Mouse (Mus musculus) urinary bladder, postnatal 25 days (tissue): ENCODE measurements around the gene Hist1h1c.
"Not testable (repeated sequence)": the region's sequence is repeated elsewhere in the genome, so short reads cannot be mapped to it uniquely, and the experiment has no call there.

Experiments used
- DNase-seq: peaks from one replicate; pipeline ENCODE4 v3.0.0; 2022; ENCODE audit warnings: low spot score

The Hist1h1c gene

GRCm38 (mm10) chr13:23738677-23739068 is at the start of gene Hist1h1c:
TSS of gene Hist1h1c (plus strand) at chr13:23738808.
- peak; percentile 80 for DNase-seq

DNA sequence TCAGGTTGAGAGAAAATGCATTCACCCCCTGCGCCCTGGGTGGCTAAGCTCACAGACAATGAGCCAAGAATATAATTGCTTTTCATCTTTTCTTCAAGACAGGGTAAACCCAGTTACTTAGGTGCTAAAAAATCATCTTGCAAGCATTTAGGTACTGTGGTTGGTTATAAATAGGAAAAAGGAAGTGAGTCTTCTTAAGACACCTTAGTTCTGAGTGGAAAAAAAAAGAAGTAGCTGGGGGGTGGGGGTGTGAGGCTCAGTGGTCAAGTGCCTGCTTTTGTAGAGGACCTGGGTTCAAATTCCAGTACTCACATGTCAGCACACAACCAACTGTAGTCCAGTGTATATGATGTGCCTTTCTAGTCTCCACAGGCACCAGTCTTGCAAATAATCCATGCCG is 49.7 kb upstream of the Hist1h1c start:
- DNase-seq = no peak

DNA sequence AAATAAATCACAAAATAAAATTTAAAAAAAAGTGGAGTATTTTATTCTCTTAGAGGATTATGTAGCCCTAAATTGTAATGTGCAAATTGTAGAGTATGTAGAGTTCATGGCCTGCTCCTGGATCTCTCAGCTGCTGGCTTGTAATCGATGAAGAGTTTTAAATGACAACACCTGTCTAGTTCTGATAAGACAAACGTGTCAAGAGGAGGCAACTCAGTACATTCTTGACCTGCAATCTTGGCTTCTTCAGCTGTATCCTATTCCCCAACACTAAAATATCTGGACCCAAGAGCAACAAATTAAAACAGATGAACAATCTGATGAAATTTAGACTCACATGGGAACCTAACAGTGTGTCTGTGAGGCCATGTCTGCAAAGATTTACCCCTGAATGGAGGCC is 49.1 kb upstream of the Hist1h1c start:
- DNase-seq = no peak

- no peak for DNase-seq
Measured at GRCm38 (mm10) chr13:23693856-23694440, 44.7 kb upstream of the Hist1h1c start.

GRCm38 (mm10) chr13:23694956-23695355 is 43.7 kb upstream of the Hist1h1c start:
- no peak for DNase-seq

DNA sequence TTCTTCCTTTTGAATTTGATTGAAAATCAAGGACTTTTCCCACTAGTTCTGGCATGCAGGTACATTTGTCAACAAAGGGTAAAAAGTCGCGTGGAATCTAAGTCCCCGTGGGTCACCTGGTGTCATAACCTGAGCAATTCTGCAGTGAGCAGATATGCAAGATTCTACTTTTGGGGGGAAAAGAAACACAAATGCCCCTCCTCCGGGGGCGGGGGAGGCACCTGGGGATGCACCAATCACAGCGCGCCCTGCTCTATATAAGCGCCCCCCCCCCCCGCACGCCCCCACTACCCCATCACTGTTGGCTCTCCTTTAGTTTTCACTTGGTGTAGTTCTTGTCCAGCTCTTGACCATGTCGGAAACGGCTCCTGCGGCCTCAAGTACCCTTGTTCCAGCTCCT is 43.1 kb upstream of the Hist1h1c start, which contains the start of gene Hist1h1t:
Gene Hist1h1t (plus strand): TSS at position 301 of the 400 bp plus-strand sequence.
- DNase-seq = no peak

DNA sequence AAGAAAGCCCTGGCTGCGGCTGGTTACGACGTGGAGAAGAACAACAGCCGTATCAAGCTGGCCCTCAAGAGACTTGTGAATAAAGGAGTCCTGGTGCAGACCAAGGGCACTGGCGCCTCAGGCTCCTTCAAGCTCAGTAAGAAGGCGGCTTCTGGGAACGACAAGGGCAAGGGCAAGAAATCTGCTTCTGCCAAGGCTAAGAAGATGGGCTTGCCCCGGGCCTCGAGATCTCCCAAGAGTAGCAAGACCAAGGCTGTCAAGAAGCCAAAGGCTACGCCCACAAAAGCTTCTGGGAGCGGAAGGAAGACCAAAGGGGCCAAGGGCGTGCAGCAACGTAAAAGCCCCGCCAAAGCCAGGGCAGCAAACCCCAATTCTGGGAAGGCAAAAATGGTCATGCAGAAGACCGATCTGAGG is 42.5 kb upstream of the Hist1h1c start:
- no peak for DNase-seq

DNA sequence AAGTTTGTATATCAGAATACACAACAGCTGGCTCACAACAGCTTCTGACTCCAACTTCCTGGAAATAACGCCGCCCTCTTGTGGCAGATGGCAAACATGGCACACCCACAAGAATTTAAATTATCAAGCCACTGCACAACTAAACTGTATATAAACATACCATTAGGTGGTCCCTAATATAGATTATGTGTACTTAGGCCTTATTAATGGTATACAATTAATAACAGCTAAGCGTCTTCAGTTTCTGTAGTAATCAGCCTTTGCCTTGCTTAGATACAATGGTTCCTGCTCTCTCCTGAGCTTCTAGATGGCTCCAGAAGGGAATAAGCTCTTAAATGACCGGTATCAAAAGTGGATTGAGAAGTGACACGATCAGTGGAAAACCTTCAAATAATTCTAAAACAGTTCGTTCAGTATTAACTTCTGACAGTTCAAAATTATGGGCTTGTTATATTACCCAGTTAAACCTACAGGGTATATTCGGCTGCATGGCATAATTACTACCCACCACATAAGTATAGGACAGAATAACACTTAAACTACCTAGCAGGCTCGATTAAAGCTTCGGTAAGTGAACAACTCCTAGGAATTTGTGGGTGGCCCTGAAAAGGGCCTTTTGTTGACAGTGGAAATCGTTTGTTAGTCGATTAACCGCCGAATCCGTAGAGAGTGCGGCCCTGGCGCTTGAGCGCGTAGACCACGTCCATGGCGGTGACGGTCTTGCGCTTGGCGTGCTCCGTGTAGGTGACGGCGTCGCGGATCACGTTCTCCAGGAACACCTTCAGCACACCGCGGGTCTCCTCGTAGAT is 40.9 kb upstream of the Hist1h1c start:
- no peak for DNase-seq

GRCm38 (mm10) chr13:23698300-23698693 is 40.3 kb upstream of the Hist1h1c start, which contains the start of gene Hist1h4c:
TSS of gene Hist1h4c (minus strand) at chr13:23698454.
- DNase-seq = peak; percentile 98

DNA sequence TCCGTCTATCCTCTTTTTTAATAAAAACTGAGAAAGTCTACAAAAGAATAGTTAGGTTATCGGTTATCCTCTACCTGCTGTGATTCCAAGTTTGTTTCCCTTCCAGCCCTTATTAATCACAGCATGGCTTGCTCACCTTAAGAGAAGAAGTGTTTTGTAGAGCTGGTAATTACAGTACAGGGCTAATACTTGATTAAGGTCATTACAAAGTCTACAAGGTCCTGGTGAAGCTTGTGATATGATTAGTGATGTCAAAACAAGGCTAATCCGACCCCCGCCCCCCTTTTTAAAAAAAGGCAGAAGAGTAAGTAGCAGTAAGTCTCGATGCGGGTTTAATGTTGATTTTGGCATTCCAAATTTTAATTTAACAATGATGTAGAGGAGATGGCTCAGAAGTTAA is 39.6 kb upstream of the Hist1h1c start:
- DNase-seq = no peak

- DNase-seq = no peak
Measured at GRCm38 (mm10) chr13:23699767-23700166, 38.8 kb upstream of the Hist1h1c start.

DNA sequence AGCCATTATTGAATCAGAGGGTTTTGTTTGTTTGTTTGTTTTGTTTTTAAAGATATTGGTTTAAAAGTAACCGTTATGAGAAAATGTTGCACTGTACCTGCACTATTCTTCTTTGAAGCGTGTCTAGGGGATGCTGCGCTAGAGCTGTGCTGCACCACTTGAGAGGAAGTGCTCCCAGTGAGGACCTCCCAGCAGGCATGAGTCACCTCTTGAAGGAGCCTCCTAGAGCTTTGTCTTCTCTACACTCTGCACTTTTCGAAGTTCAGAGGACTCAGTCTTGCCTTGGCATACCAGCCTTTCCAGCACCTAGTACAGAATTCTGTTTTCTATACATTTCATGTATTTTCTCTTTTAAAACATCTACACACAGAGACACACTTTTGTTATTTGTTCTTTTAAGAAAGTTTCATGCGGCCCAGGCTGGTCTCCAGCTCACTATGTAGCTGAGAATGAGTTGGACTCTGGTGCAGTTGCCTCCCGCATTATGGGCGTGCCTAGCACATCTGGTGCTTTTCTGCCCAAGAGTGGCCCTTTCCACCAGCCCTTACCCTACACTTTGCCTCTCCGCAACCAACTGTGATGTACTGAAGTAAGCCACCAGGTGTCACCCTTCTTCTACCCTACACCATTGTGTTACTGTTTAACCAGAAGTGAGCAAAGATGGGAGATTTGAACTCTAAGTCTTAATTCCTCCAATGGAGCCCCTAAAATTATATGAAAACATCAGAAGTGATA is 37.7 kb upstream of the Hist1h1c start:
- peak; percentile 41 for DNase-seq

GRCm38 (mm10) chr13:23702220-23702619 is 36.4 kb upstream of the Hist1h1c start:
- no peak for DNase-seq

GRCm38 (mm10) chr13:23702801-23703200 is 35.8 kb upstream of the Hist1h1c start:
- DNase-seq = not testable (repeated sequence)

GRCm38 (mm10) chr13:23705751-23706356 is 32.8 kb upstream of the Hist1h1c start:
- DNase-seq = no peak

- DNase-seq = no peak
Measured at GRCm38 (mm10) chr13:23706771-23707170, 31.8 kb upstream of the Hist1h1c start.

DNA sequence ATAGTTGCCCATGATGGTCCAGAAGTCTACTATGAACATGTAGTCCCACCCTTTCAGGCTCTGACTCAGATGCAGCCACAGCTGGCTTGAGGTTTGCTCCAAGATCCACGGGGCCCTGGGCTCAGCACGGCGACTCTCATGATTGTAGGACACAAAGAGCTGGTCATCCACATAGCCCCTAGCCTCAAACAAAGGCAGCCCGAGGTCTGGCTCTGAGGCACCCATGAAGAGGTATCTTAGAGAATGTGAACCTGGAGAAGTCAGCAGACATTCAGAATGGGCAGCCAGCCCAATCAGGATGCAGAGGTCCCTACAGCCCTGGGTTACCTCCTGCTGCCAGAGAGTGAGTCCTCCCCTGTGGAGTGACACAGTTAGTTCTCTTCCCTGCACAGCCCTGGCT is 30.6 kb upstream of the Hist1h1c start:
- DNase-seq = no peak

DNA sequence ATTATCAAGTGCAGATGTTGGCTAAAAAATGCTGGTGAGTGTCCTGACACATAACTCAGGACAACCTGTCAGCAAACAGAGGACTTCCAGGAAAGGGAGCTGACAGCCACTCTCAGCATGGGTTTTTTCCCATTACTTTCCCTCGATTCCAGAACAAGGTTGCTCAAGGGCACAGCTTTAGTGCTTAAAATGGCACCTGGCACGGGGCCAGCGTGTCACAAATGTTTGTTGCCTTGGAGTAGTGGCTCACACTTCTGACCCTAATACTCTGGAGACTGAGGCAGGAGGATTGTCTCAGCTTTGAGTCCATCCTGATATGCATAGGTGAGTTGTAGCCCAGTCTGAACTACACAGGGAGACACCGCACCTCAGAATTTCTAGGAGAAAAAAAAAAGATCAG is 30.0 kb upstream of the Hist1h1c start:
- DNase-seq = no peak

GRCm38 (mm10) chr13:23709714-23710373 is 28.8 kb upstream of the Hist1h1c start:
- DNase-seq = no peak

- DNase-seq = peak; percentile 21
Measured at GRCm38 (mm10) chr13:23710374-23711089, 28.1 kb upstream of the Hist1h1c start, which contains the start of gene Hfe. TSS of gene Hfe (minus strand) at chr13:23710854.
